Mouse (Mus musculus): ENCODE measurements around the gene Hoxd9.

GRCm38 (mm10) chr2:74654743-74655419 lies 42.6 kb upstream of the Hoxd9 start:
- no peak for TF ChIP-seq ZKSCAN1 (IDR thresholded peaks at IDR 0.05; ENCODE audit: borderline replicate concordance, low read depth, low read length)
- no peak for TF ChIP-seq PAX5 (IDR thresholded peaks at IDR 0.05; ENCODE audit: low read length)
- no peak for TF ChIP-seq ZNF384 (IDR thresholded peaks at IDR 0.05; ENCODE audit: low read depth, low read length)
- no peak for TF ChIP-seq MAFK (IDR thresholded peaks at IDR 0.05; ENCODE audit: insufficient replicate concordance, low read length)
- no peak for TF ChIP-seq CHD2 (IDR thresholded peaks at IDR 0.05; ENCODE audit: low read length)
- no peak for TF ChIP-seq MEF2A (IDR thresholded peaks at IDR 0.05; ENCODE audit: borderline replicate concordance, low read depth, low read length)
- no peak for TF ChIP-seq EP300 (IDR thresholded peaks at IDR 0.05; ENCODE audit: low read length)
- TF ChIP-seq MXI1 (IDR thresholded peaks at IDR 0.05; ENCODE audit: low read depth, low read length), result no peak
- TF ChIP-seq CTCF (conservative IDR thresholded peaks at IDR 0.05 in 1 of 2, IDR thresholded peaks at IDR 0.05 in 1 of 2; ENCODE audit: low read depth in 2 of 2, low read length in 2 of 2), result no peak
- TF ChIP-seq JUND (conservative IDR thresholded peaks at IDR 0.05; ENCODE audit: low read depth, low read length), result no peak
- TF ChIP-seq USF1 (IDR thresholded peaks at IDR 0.05; ENCODE audit: low read depth, low read length), result no peak

Data from CH12.LX (cell line).